ENCODE assay signal across 18 mouse cellular contexts in genomic region chr14:100119866-100120265, GRCm38 (mm10).
DNase-seq lines count a peak whose midpoint lies in the region; ATAC-seq lines count a peak whose summit lies in the region.
"Had no signal": no experiment of that assay in that cellular context is flagged by ENCODE, and none has a peak within 500 bp of the region (broad histone marks: within the 10 kb centered on the region; RNA-seq: fewer than 3 reads in every experiment).

No protein-coding gene starts in this region.

- H3K9ac ChIP-seq in embryonic facial prominence, embryonic 14.5 days (ENCODE audit: low read depth, low read length) = no peak overlapping the region
- H3K9ac ChIP-seq in midbrain, embryonic 11.5 days (ENCODE audit: low read length) = no peak overlapping the region
- H3K9ac ChIP-seq in midbrain, embryonic 15.5 days = no peak overlapping the region
- H3K9ac ChIP-seq: embryonic facial prominence, embryonic 13.5 days; forebrain, embryonic 13.5 days; forebrain, embryonic 15.5 days; forebrain, postnatal 0 days had no signal

- no peaks in the 10 kb centered on the region for H3K9me3 ChIP-seq in embryonic facial prominence, embryonic 14.5 days (ENCODE audit: control insufficient read depth, low read length)
- no peaks in the 10 kb centered on the region for H3K9me3 ChIP-seq in embryonic facial prominence, embryonic 10.5 days
- H3K9me3 ChIP-seq in midbrain, embryonic 11.5 days (ENCODE audit: control insufficient read depth, low read length) = no peaks in the 10 kb centered on the region
- no peaks in the 10 kb centered on the region for H3K9me3 ChIP-seq in midbrain, embryonic 15.5 days
- H3K9me3 ChIP-seq: embryonic facial prominence, embryonic 13.5 days; forebrain, embryonic 13.5 days; forebrain, embryonic 15.5 days had no signal

- no peak for ATAC-seq in embryonic facial prominence, embryonic 14.5 days (ENCODE audit: low read depth)
- ATAC-seq in midbrain, embryonic 11.5 days (ENCODE audit: low FRiP score) = no peak
- no peak for ATAC-seq in midbrain, embryonic 15.5 days (replicated peaks)
- ATAC-seq in monocyte, adult 5-6 weeks (replicated peaks; ENCODE audit: insufficient number of reproducible peaks, low FRiP score, low TSS enrichment, poor library complexity, severe bottlenecking) = no peak
- ATAC-seq: forebrain, embryonic 13.5 days; forebrain, embryonic 15.5 days; forebrain, postnatal 0 days had no signal

- no peak overlapping the region for H3K27ac ChIP-seq in embryonic facial prominence, embryonic 14.5 days (replicated peaks; ENCODE audit: low read depth, low read length)
- no peak overlapping the region for H3K27ac ChIP-seq in embryonic facial prominence, embryonic 10.5 days (replicated peaks)
- no peak overlapping the region for H3K27ac ChIP-seq in midbrain, embryonic 11.5 days (ENCODE audit: low read depth, low read length)
- no peak overlapping the region for H3K27ac ChIP-seq in midbrain, embryonic 15.5 days
- H3K27ac ChIP-seq: embryonic facial prominence, embryonic 13.5 days; forebrain, embryonic 13.5 days; forebrain, embryonic 15.5 days had no signal

- WGBS in embryonic facial prominence, embryonic 14.5 days = 65% methylated on average over 3 of the region's 3 CpGs
- WGBS in embryonic facial prominence, embryonic 10.5 days = 65% methylated on average over 3 of the region's 3 CpGs
- WGBS in midbrain, embryonic 11.5 days = 75% methylated on average over 3 of the region's 3 CpGs
- WGBS in midbrain, embryonic 15.5 days = 79% methylated on average over 3 of the region's 3 CpGs

- H3K4me3 ChIP-seq in embryonic facial prominence, embryonic 14.5 days (ENCODE audit: low read depth, low read length) = no peak overlapping the region
- H3K4me3 ChIP-seq in embryonic facial prominence, embryonic 10.5 days = no peak overlapping the region
- H3K4me3 ChIP-seq in midbrain, embryonic 11.5 days (ENCODE audit: low read depth, low read length) = no peak overlapping the region
- no peak overlapping the region for H3K4me3 ChIP-seq in midbrain, embryonic 15.5 days
- H3K4me3 ChIP-seq: embryonic facial prominence, embryonic 13.5 days; forebrain, embryonic 13.5 days; forebrain, embryonic 15.5 days had no signal

- H3K27me3 ChIP-seq in embryonic facial prominence, embryonic 14.5 days (replicated peaks; ENCODE audit: control insufficient read depth, insufficient read depth, low read length) = no peaks in the 10 kb centered on the region
- no peaks in the 10 kb centered on the region for H3K27me3 ChIP-seq in embryonic facial prominence, embryonic 10.5 days (replicated peaks; ENCODE audit: low read depth, poor library complexity, severe bottlenecking)
- H3K27me3 ChIP-seq in midbrain, embryonic 11.5 days (ENCODE audit: control insufficient read depth, insufficient read depth, low read length) = no peaks in the 10 kb centered on the region
- no peaks in the 10 kb centered on the region for H3K27me3 ChIP-seq in midbrain, embryonic 15.5 days (replicated peaks)
- H3K27me3 ChIP-seq: embryonic facial prominence, embryonic 13.5 days; forebrain, embryonic 13.5 days; forebrain, embryonic 15.5 days had no signal

- H3K4me2 ChIP-seq in embryonic facial prominence, embryonic 14.5 days (ENCODE audit: low read depth, low read length) = no peak overlapping the region
- H3K4me2 ChIP-seq in midbrain, embryonic 11.5 days = no peak overlapping the region
- H3K4me2 ChIP-seq in midbrain, embryonic 15.5 days = no peak overlapping the region
- H3K4me2 ChIP-seq: embryonic facial prominence, embryonic 13.5 days; forebrain, embryonic 13.5 days; forebrain, embryonic 15.5 days had no signal

- DNase-seq in embryonic facial prominence, embryonic 14.5 days (ENCODE audit: low spot score) = peak; percentile 37
- no peak for DNase-seq in embryonic facial prominence, embryonic 10.5 days (ENCODE audit: low spot score)
- peak; percentile 80 for DNase-seq in midbrain, embryonic 11.5 days (ENCODE audit: low spot score, missing footprints)
- peak; percentile 69 for DNase-seq in retina, postnatal 1 day
- DNase-seq: adrenal gland, adult 2 months; adrenal gland, postnatal 10 days; adrenal gland, postnatal 25 days; cerebellum, adult 11 months; cerebellum, adult 18-20 months; cerebellum, adult 8-10 months; cerebellum, adult 9-11 months; cerebellum, postnatal 14 days; forebrain, postnatal 0 days had no signal

- no peaks in the 10 kb centered on the region for H3K4me1 ChIP-seq in embryonic facial prominence, embryonic 14.5 days (ENCODE audit: control insufficient read depth, insufficient read depth, low read length)
- no peaks in the 10 kb centered on the region for H3K4me1 ChIP-seq in embryonic facial prominence, embryonic 10.5 days
- H3K4me1 ChIP-seq in midbrain, embryonic 11.5 days (ENCODE audit: control insufficient read depth, insufficient read depth, low read length) = no peaks in the 10 kb centered on the region
- H3K4me1 ChIP-seq in midbrain, embryonic 15.5 days = no peaks in the 10 kb centered on the region
- H3K4me1 ChIP-seq: embryonic facial prominence, embryonic 13.5 days; forebrain, embryonic 13.5 days; forebrain, embryonic 15.5 days had no signal

- no peaks in the 10 kb centered on the region for H3K36me3 ChIP-seq in embryonic facial prominence, embryonic 14.5 days (ENCODE audit: control insufficient read depth, insufficient read depth, low read length)
- no peaks in the 10 kb centered on the region for H3K36me3 ChIP-seq in embryonic facial prominence, embryonic 10.5 days (replicated peaks)
- H3K36me3 ChIP-seq in midbrain, embryonic 11.5 days (ENCODE audit: control insufficient read depth, insufficient read depth, low read length) = no peaks in the 10 kb centered on the region
- no peaks in the 10 kb centered on the region for H3K36me3 ChIP-seq in midbrain, embryonic 15.5 days (replicated peaks)
- H3K36me3 ChIP-seq: embryonic facial prominence, embryonic 13.5 days; forebrain, embryonic 15.5 days had no signal
